Mouse (Mus musculus) thymus, adult 2 months (tissue): ENCODE results near the gene Por.

Experiments
- CTCF ChIP-seq: fragments of 200-500 bp; IDR thresholded peaks from 2 replicates; pipeline ENCODE4 v1.5.1; 2012; ENCODE audit warnings: mild to moderate bottlenecking, control low read depth, low read length, moderate library complexity, borderline replicate concordance; ENCODE audit not compliant: control insufficient read depth, poor library complexity, insufficient read depth; ENCODE audit errors: extremely low read depth
- POLR2A ChIP-seq: fragments of 200-500 bp; IDR thresholded peaks from 2 replicates; pipeline ENCODE4 v1.6.1; 2012; ENCODE audit warnings: mild to moderate bottlenecking, low read length, control low read depth, moderate library complexity; ENCODE audit not compliant: control insufficient read depth, poor library complexity, insufficient read depth; ENCODE audit errors: extremely low read depth

GRCm38 (mm10) chr5:135672509-135672908, 2.7 kb downstream of the Por start:
- TF ChIP-seq CTCF (no peak), POLR2A (no peak)
